Mouse (Mus musculus): Measurements from ENCODE around the gene Cep41. TPM values are rescaled to one million over a fixed set of nuclear protein-coding genes. Genes with fewer than 3 reads are reported as not detected.

Cep41 gene
- polyA plus RNA-seq, 1 experiment from 2014 or later = 23.3 TPM

- H3K36me3 ChIP-seq (replicated peaks) = no peaks in the 10 kb centered on the region
- H3K4me1 ChIP-seq = peaks cover 67% of the 10 kb centered on the region
- H3K4me3 ChIP-seq (replicated peaks) = peak overlapping the region; percentile 24
- WGBS = 1% methylated on average over 13 of the region's 13 CpGs
- H3K9me3 ChIP-seq = no peaks in the 10 kb centered on the region
- peak overlapping the region; percentile 48; the same call in 1 of the 2 replicates for H3K9ac ChIP-seq
- peak; percentile 19 for ATAC-seq (ENCODE audit: low FRiP score)
- no peaks in the 10 kb centered on the region for H3K27me3 ChIP-seq
- H3K4me2 ChIP-seq = peak overlapping the region; percentile 57
- peak overlapping the region; percentile 93 for H3K27ac ChIP-seq
Measured at GRCm38 (mm10) chr6:30617020-30617958, 76.3 kb downstream of the Cep41 start.

- Histone ChIP-seq H3K9ac (peak overlapping the region; percentile 48; the same call in 1 of the 2 replicates), H3K9me3 (no peaks in the 10 kb centered on the region), H3K4me1 (peaks cover 74% of the 10 kb centered on the region), H3K4me3 (replicated peaks) (no peak overlapping the region), H3K4me2 (peak overlapping the region; percentile 57), H3K27ac (peak overlapping the region; percentile 93), H3K27me3 (no peaks in the 10 kb centered on the region), H3K36me3 (replicated peaks) (no peaks in the 10 kb centered on the region)
- peak; percentile 43; the same call in 1 of the 2 replicates for ATAC-seq (ENCODE audit: low FRiP score)
- WGBS = 3% methylated on average over 8 of the region's 8 CpGs
Measured at GRCm38 (mm10) chr6:30616491-30616941, 77.0 kb downstream of the Cep41 start.

GRCm38 (mm10) chr6:30615741-30616140 lies 77.8 kb downstream of the Cep41 start:
- no peak for ATAC-seq (ENCODE audit: low FRiP score)
- Histone ChIP-seq H3K4me1 (peaks cover 77% of the 10 kb centered on the region), H3K9me3 (no peaks in the 10 kb centered on the region), H3K27ac (peak overlapping the region; percentile 93), H3K9ac (peak overlapping the region; percentile 25; the same call in 1 of the 2 replicates), H3K4me2 (peak overlapping the region; percentile 1), H3K36me3 (replicated peaks) (no peaks in the 10 kb centered on the region), H3K27me3 (no peaks in the 10 kb centered on the region), H3K4me3 (replicated peaks) (no peak overlapping the region)
- 11% methylated on average over 4 of the region's 4 CpGs for WGBS

GRCm38 (mm10) chr6:30614251-30614650 lies 79.3 kb downstream of the Cep41 start:
- H3K4me2 ChIP-seq = no peak overlapping the region
- 64% methylated on average over 6 of the region's 6 CpGs for WGBS
- ATAC-seq (ENCODE audit: low FRiP score) = no peak

GRCm38 (mm10) chr6:30611212-30611611 lies 82.3 kb downstream of the Cep41 start:
- H3K36me3 ChIP-seq (replicated peaks) = no peaks in the 10 kb centered on the region
- H3K9me3 ChIP-seq = no peaks in the 10 kb centered on the region
- H3K4me1 ChIP-seq = peaks cover 41% of the 10 kb centered on the region
- WGBS = 15% methylated on average over 5 of the region's 5 CpGs
- no peaks in the 10 kb centered on the region for H3K27me3 ChIP-seq
- H3K27ac ChIP-seq = peak overlapping the region; percentile 47
- H3K4me2 ChIP-seq = no peak overlapping the region
- H3K4me3 ChIP-seq (replicated peaks) = no peak overlapping the region
- H3K9ac ChIP-seq = no peak overlapping the region
- ATAC-seq (ENCODE audit: low FRiP score) = peak; percentile 63; the same call in 1 of the 2 replicates

More at GRCm38 (mm10) chr6:30614251-30614650, 79.3 kb downstream of the Cep41 start:
- no peak overlapping the region for H3K9ac ChIP-seq
- H3K4me3 ChIP-seq (replicated peaks) = no peak overlapping the region
- 0 out of 2 replicates have a peak overlapping the region, but pooled peaks have one; percentile 42 for H3K27ac ChIP-seq
- no peaks in the 10 kb centered on the region for H3K36me3 ChIP-seq (replicated peaks)
- H3K27me3 ChIP-seq = no peaks in the 10 kb centered on the region
- no peaks in the 10 kb centered on the region for H3K9me3 ChIP-seq
- peaks cover 72% of the 10 kb centered on the region for H3K4me1 ChIP-seq

GRCm38 (mm10) chr6:30610710-30611109 lies 82.8 kb downstream of the Cep41 start, which contains the start of gene Cpa5:
Cpa5 (plus strand) TSS chr6:30611010.
- no peak within 1 kb of the TSS for H3K9ac ChIP-seq
- H3K9me3 ChIP-seq = no peaks in the 10 kb centered on the region
- no peak within 1 kb of the TSS for H3K4me3 ChIP-seq (replicated peaks)
- ATAC-seq (ENCODE audit: low FRiP score) = no peak
- peak within 1 kb of the TSS; percentile 47 for H3K27ac ChIP-seq
- H3K4me2 ChIP-seq = no peak within 1 kb of the TSS
- peaks cover 36% of the 10 kb centered on the region for H3K4me1 ChIP-seq
- 54% methylated on average over 7 of the region's 7 CpGs for WGBS
- no peaks in the 10 kb centered on the region for H3K36me3 ChIP-seq (replicated peaks)
- no peaks in the 10 kb centered on the region for H3K27me3 ChIP-seq

GRCm38 (mm10) chr6:30605672-30606071 lies 87.9 kb downstream of the Cep41 start:
- Histone ChIP-seq H3K36me3 (replicated peaks) (no peaks in the 10 kb centered on the region), H3K9ac (no peak overlapping the region), H3K27ac (no peak overlapping the region), H3K4me1 (peaks cover 4% of the 10 kb centered on the region; the same call in 1 of the 2 replicates), H3K4me2 (no peak overlapping the region), H3K4me3 (replicated peaks) (no peak overlapping the region), H3K27me3 (no peaks in the 10 kb centered on the region), H3K9me3 (no peaks in the 10 kb centered on the region)
- ATAC-seq (ENCODE audit: low FRiP score) = no peak
- 90% methylated on average over 5 of the region's 5 CpGs for WGBS

- Histone ChIP-seq H3K4me2 (no peak overlapping the region), H3K4me3 (replicated peaks) (no peak overlapping the region), H3K9ac (no peak overlapping the region), H3K27ac (no peak overlapping the region), H3K4me1 (0 out of 2 replicates have a peak, but pooled peaks cover 2% of the 10 kb centered on the region), H3K9me3 (no peaks in the 10 kb centered on the region), H3K36me3 (replicated peaks) (no peaks in the 10 kb centered on the region), H3K27me3 (no peaks in the 10 kb centered on the region)
- WGBS = 96% methylated on average over 4 of the region's 4 CpGs
- no peak for ATAC-seq (ENCODE audit: low FRiP score)
Measured at GRCm38 (mm10) chr6:30605111-30605510, 88.4 kb downstream of the Cep41 start.

GRCm38 (mm10) chr6:30604342-30604867 lies 89.1 kb downstream of the Cep41 start:
- H3K4me2 ChIP-seq = no peak overlapping the region
- no peak for ATAC-seq (ENCODE audit: low FRiP score)
- WGBS = 82% methylated on average over 7 of the region's 7 CpGs

More at GRCm38 (mm10) chr6:30604342-30604867, 89.1 kb downstream of the Cep41 start:
- Histone ChIP-seq H3K36me3 (replicated peaks) (no peaks in the 10 kb centered on the region), H3K27me3 (no peaks in the 10 kb centered on the region), H3K4me1 (0 out of 2 replicates have a peak, but pooled peaks cover 2% of the 10 kb centered on the region), H3K4me3 (replicated peaks) (no peak overlapping the region), H3K27ac (no peak overlapping the region), H3K9ac (no peak overlapping the region), H3K9me3 (no peaks in the 10 kb centered on the region)

MicroRNAs within 50 kb of the gene (microRNA counts, 519-probe panel; counts per million panel counts)
- 3,906 counts per million, percentile 44 among the panel's probes with 10 or more counts for microRNA mmu-miR-335-3p
- microRNA mmu-miR-335-5p = 7,586 counts per million, percentile 94 among the panel's probes with 10 or more counts

Small RNAs within 50 kb of the gene (microRNA-seq; reads per million reads assigned to microRNA genes)
- 80,431 reads per million, percentile 100 among the genes with 10 or more reads in this experiment for gene Mir335

Other genes with a start within 250 kb of the Cep41 start
- gene Tmem209, start 184.0 kb downstream of the Cep41 start, polyA plus RNA-seq (2016; fragmentation: Nextera tagmentation; extraction: Ambion mirVana) = 48.1 and 49.4 TPM in 2 replicates
- gene Ssmem1, start 183.9 kb downstream of the Cep41 start, polyA plus RNA-seq (2016; fragmentation: Nextera tagmentation; extraction: Ambion mirVana) = 0.29 and 0.42 TPM in 2 replicates
- 4.6 and 7.0 TPM in 2 replicates for gene Cpa2, start 152.2 kb downstream of the Cep41 start, polyA plus RNA-seq (2016; fragmentation: Nextera tagmentation; extraction: Ambion mirVana)
- gene Cpa4, start 125.4 kb downstream of the Cep41 start, polyA plus RNA-seq (2016; fragmentation: Nextera tagmentation; extraction: Ambion mirVana) = 4.7 and 5.2 TPM in 2 replicates
- 0.21 and 0.24 TPM in 2 replicates for gene Cpa5, start 82.7 kb downstream of the Cep41 start, polyA plus RNA-seq (2016; fragmentation: Nextera tagmentation; extraction: Ambion mirVana)
- 0.24 TPM in 1 of 2 replicates, not detected in the other for gene Cpa1, start 54.5 kb downstream of the Cep41 start, polyA plus RNA-seq (2016; fragmentation: Nextera tagmentation; extraction: Ambion mirVana)
- 802 and 947 TPM in 2 replicates for gene Mest, start 29.8 kb upstream of the Cep41 start, polyA plus RNA-seq (2016; fragmentation: Nextera tagmentation; extraction: Ambion mirVana)
- 31.5 and 37.9 TPM in 2 replicates for gene Copg2, start 203.0 kb upstream of the Cep41 start, polyA plus RNA-seq (2016; fragmentation: Nextera tagmentation; extraction: Ambion mirVana)
- 0.45 and 0.53 TPM in 2 replicates for gene Tsga13, start 221.8 kb upstream of the Cep41 start, polyA plus RNA-seq (2016; fragmentation: Nextera tagmentation; extraction: Ambion mirVana)

Measured in forebrain, embryonic 12.5 days (tissue).